Mouse (Mus musculus): ENCODE results near the gene Gm42742. TPM values are rescaled to one million over a fixed set of nuclear protein-coding genes. Genes with fewer than 3 reads are reported as not detected.
A peak's percentile ranks its signal among the peaks of the same experiment; 100 is the strongest.

Gene Gm42742
- polyA plus RNA-seq, 1 experiment = 103 TPM

DNA sequence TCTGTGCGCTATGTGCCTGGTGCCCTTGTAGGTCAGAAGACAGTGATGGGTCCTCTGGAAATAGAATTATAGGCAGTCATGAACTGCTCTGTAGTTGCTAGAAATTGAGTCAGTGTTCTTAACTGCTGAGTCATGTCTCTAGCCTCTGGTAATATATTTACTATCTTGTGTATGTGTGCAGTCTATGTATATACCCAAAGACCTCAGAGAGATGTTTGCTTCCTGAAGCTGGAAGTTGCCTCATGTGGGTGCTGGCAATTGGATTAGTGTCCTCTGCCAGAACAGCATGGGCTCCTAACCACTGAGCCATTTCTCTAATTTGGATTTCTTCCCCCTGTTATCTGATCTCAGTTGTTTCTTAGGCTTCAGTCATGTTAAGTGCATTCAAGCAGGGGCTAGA is 9.3 kb upstream of the Gm42742 start:
- TF ChIP-seq CTCF (IDR thresholded peaks at IDR 0.05; ENCODE audit: borderline replicate concordance, control insufficient read depth, extremely low read depth, insufficient read depth, low read length, poor library complexity) (no peak), POLR2A (IDR thresholded peaks at IDR 0.05; ENCODE audit: control insufficient read depth, extremely low read depth, insufficient read depth, low read length, poor library complexity) (no peak)
- H3K36me3 ChIP-seq (ENCODE audit: control insufficient read depth, insufficient read depth, low read length) = peaks cover 25% of the 10 kb centered on the region; the same call in 1 of the 2 replicates
- no peak for DNase-seq
- no peak overlapping the region for H3K4me3 ChIP-seq (ENCODE audit: control insufficient read depth, insufficient read depth, low read length)
- H3K4me1 ChIP-seq (replicated peaks; ENCODE audit: control insufficient read depth, insufficient read depth, low read length) = peaks cover 8% of the 10 kb centered on the region
- 100% methylated on average over 1 of the region's 1 CpGs for WGBS
- no peaks in the 10 kb centered on the region for H3K27me3 ChIP-seq (ENCODE audit: control insufficient read depth, insufficient read depth, low read length)
- H3K27ac ChIP-seq (ENCODE audit: control insufficient read depth, insufficient read depth, low read length) = no peak overlapping the region

- Histone ChIP-seq H3K27ac (ENCODE audit: control insufficient read depth, insufficient read depth, low read length) (peak overlapping the region; percentile 94), H3K36me3 (ENCODE audit: control insufficient read depth, insufficient read depth, low read length) (peaks cover 12% of the 10 kb centered on the region; the same call in 1 of the 2 replicates), H3K27me3 (ENCODE audit: control insufficient read depth, insufficient read depth, low read length) (no peaks in the 10 kb centered on the region), H3K4me1 (replicated peaks; ENCODE audit: control insufficient read depth, insufficient read depth, low read length) (peaks cover 21% of the 10 kb centered on the region), H3K4me3 (ENCODE audit: control insufficient read depth, insufficient read depth, low read length) (peak overlapping the region; percentile 55)
- WGBS = 52% methylated on average over 8 of the region's 8 CpGs
- TF ChIP-seq CTCF (IDR thresholded peaks at IDR 0.05; ENCODE audit: borderline replicate concordance, control insufficient read depth, extremely low read depth, insufficient read depth, low read length, poor library complexity) = no peak
- no peak for TF ChIP-seq POLR2A (IDR thresholded peaks at IDR 0.05; ENCODE audit: control insufficient read depth, extremely low read depth, insufficient read depth, low read length, poor library complexity)
- no peak for DNase-seq
These were observed 7.0 kb upstream of the Gm42742 start for GRCm38 (mm10) chr7:127027885-127028284.

- peak within 1 kb of the TSS; percentile 94 for H3K27ac ChIP-seq (ENCODE audit: control insufficient read depth, insufficient read depth, low read length)
- H3K27me3 ChIP-seq (ENCODE audit: control insufficient read depth, insufficient read depth, low read length) = no peaks in the 10 kb centered on the region
- H3K4me3 ChIP-seq (ENCODE audit: control insufficient read depth, insufficient read depth, low read length) = peak within 1 kb of the TSS; percentile 86
- peak; percentile 43 for TF ChIP-seq POLR2A (IDR thresholded peaks at IDR 0.05; ENCODE audit: control insufficient read depth, extremely low read depth, insufficient read depth, low read length, poor library complexity)
- peak; percentile 57; the same call in 1 of the 2 replicates for TF ChIP-seq CTCF (IDR thresholded peaks at IDR 0.05; ENCODE audit: borderline replicate concordance, control insufficient read depth, extremely low read depth, insufficient read depth, low read length, poor library complexity)
- WGBS = under 1% methylated on average over 39 of the region's 63 CpGs
- H3K36me3 ChIP-seq (ENCODE audit: control insufficient read depth, insufficient read depth, low read length) = peaks cover 10% of the 10 kb centered on the region; the same call in 1 of the 2 replicates
- peaks cover 29% of the 10 kb centered on the region for H3K4me1 ChIP-seq (replicated peaks; ENCODE audit: control insufficient read depth, insufficient read depth, low read length)
- DNase-seq = peak; percentile 100
These were observed 6.3 kb upstream of the Gm42742 start, which contains the start of gene Maz for GRCm38 (mm10) chr7:127026984-127027726. Gene Maz, minus strand, starts transcription at chr7:127027037.

DNA sequence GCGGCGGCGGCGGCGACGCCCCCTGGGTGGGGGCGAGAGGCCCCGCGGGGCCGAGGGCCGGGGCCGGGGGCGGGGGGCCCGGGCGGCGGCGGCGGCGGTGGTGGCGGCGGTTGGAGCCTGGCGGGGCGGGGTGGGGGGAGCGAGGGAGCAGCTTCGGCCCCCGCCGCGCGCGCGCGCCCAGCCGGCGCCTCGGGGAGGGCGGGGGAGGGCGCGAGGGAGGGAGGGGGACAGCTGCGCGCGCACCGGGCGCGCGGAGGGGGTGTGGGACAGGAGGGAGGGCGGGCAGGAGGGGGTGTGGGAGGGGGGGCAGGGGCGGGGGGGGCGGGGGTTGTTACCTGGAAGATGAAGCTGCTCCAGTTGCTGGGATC is 5.7 kb upstream of the Gm42742 start:
- peaks cover 34% of the 10 kb centered on the region for H3K4me1 ChIP-seq (replicated peaks; ENCODE audit: control insufficient read depth, insufficient read depth, low read length)
- no peak for TF ChIP-seq POLR2A (IDR thresholded peaks at IDR 0.05; ENCODE audit: control insufficient read depth, extremely low read depth, insufficient read depth, low read length, poor library complexity)
- TF ChIP-seq CTCF (IDR thresholded peaks at IDR 0.05; ENCODE audit: borderline replicate concordance, control insufficient read depth, extremely low read depth, insufficient read depth, low read length, poor library complexity) = no peak
- H3K4me3 ChIP-seq (ENCODE audit: control insufficient read depth, insufficient read depth, low read length) = peak overlapping the region; percentile 86
- DNase-seq = peak; percentile 79
- WGBS = 30% methylated on average over 2 of the region's 48 CpGs
- H3K27ac ChIP-seq (ENCODE audit: control insufficient read depth, insufficient read depth, low read length) = peak overlapping the region; percentile 89; the same call in 1 of the 2 replicates
- H3K36me3 ChIP-seq (ENCODE audit: control insufficient read depth, insufficient read depth, low read length) = peaks cover 7% of the 10 kb centered on the region; the same call in 1 of the 2 replicates
- H3K27me3 ChIP-seq (ENCODE audit: control insufficient read depth, insufficient read depth, low read length) = no peaks in the 10 kb centered on the region

- TF ChIP-seq CTCF (IDR thresholded peaks at IDR 0.05; ENCODE audit: borderline replicate concordance, control insufficient read depth, extremely low read depth, insufficient read depth, low read length, poor library complexity) (no peak), POLR2A (IDR thresholded peaks at IDR 0.05; ENCODE audit: control insufficient read depth, extremely low read depth, insufficient read depth, low read length, poor library complexity) (peak; percentile 38; the same call in 1 of the 2 replicates)
- H3K27ac ChIP-seq (ENCODE audit: control insufficient read depth, insufficient read depth, low read length) = peak overlapping the region; percentile 89
- peaks cover 7% of the 10 kb centered on the region; the same call in 1 of the 2 replicates for H3K36me3 ChIP-seq (ENCODE audit: control insufficient read depth, insufficient read depth, low read length)
- DNase-seq = peak; percentile 79
- peaks cover 38% of the 10 kb centered on the region for H3K4me1 ChIP-seq (replicated peaks; ENCODE audit: control insufficient read depth, insufficient read depth, low read length)
- under 1% methylated on average over 43 of the region's 48 CpGs for WGBS
- no peaks in the 10 kb centered on the region for H3K27me3 ChIP-seq (ENCODE audit: control insufficient read depth, insufficient read depth, low read length)
- peak overlapping the region; percentile 86 for H3K4me3 ChIP-seq (ENCODE audit: control insufficient read depth, insufficient read depth, low read length)
These were observed 5.3 kb upstream of the Gm42742 start for GRCm38 (mm10) chr7:127026161-127026600.

DNA sequence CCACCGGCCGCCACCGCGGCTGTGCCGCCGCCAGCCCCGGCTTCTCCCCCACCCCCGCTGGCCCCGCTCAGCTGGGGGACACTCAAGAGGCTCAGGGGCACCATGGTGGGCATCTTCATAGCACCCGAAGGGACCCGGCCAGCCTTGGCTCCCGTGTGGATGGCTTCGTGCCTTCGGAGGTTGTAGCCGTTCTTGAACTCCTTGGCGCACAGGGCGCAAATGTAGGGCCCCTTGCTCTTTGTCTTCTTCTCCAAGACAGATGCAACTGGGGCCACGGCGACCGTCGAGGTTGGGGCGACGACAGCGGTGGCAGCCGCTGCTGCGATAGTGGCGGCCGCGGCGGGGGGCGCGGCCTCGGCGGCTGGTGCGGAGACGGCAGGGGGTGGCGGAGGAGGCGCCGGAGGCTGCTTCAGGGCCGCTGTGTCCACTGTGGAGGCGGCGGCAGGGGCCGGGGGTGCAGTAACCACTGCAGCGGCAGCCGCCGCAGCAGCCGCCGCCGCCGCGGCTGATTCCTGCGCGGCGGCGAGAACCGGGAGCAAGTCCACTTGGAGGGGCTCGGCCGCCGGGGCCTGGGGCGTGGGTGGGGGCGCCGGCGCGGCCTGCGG is 4.8 kb upstream of the Gm42742 start:
- TF ChIP-seq CTCF (IDR thresholded peaks at IDR 0.05; ENCODE audit: borderline replicate concordance, control insufficient read depth, extremely low read depth, insufficient read depth, low read length, poor library complexity) = no peak
- TF ChIP-seq POLR2A (IDR thresholded peaks at IDR 0.05; ENCODE audit: control insufficient read depth, extremely low read depth, insufficient read depth, low read length, poor library complexity) = no peak
- under 1% methylated on average over 63 of the region's 65 CpGs for WGBS
- peaks cover 7% of the 10 kb centered on the region; the same call in 1 of the 2 replicates for H3K36me3 ChIP-seq (ENCODE audit: control insufficient read depth, insufficient read depth, low read length)
- peak overlapping the region; percentile 86 for H3K4me3 ChIP-seq (ENCODE audit: control insufficient read depth, insufficient read depth, low read length)
- peaks cover 41% of the 10 kb centered on the region for H3K4me1 ChIP-seq (replicated peaks; ENCODE audit: control insufficient read depth, insufficient read depth, low read length)
- no peaks in the 10 kb centered on the region for H3K27me3 ChIP-seq (ENCODE audit: control insufficient read depth, insufficient read depth, low read length)
- peak; percentile 60 for DNase-seq
- H3K27ac ChIP-seq (ENCODE audit: control insufficient read depth, insufficient read depth, low read length) = peak overlapping the region; percentile 89

Measured in thymus, adult 2 months (tissue).